Mouse (Mus musculus): Measurements from ENCODE around the gene Tm4sf4.

DNA sequence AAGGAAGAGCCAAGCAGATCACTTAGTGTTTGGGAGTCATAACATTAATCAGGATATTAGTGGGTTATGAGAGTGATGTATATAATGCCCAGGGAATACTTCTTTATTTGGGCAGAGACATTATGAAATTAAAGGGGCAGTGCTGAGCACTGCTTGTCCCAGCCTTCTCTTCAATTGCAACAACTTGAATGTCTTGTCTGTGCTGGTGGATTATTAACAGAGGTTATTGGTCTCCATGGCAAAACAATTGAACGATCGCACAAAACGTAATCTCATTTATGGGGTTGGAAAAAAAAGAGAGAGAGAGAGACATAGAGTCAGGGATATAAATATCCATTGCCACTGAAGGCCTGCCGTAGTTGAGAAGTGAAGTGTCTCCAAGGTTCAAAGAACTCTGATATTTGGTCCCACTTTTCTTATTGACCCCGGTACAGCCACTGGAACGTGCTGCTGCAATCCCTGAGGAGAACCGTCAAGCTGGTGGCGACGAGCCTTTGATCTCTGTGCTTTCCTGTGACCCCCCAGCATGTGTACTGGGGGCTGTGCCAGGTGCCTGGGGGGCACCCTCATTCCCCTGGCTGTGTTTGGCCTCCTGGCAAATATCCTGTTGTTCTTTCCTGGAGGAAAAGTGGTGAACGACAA, at the start of gene Tm4sf4:
- TF ChIP-seq TCF12 (IDR thresholded peaks at IDR 0.05; ENCODE audit: insufficient read depth, poor library complexity, severe bottlenecking) (no peak), TCF3 (IDR thresholded peaks at IDR 0.05; ENCODE audit: insufficient read length, low read depth) (no peak)
